Mouse (Mus musculus) right cerebral cortex, postnatal 10 days (tissue): ENCODE measurements around the gene Gpr155.

Source experiments
- DNase-seq, 2 experiments: peaks; one replicate each; pipeline ENCODE4 v3.0.0; 2021; ENCODE audit warnings: low spot score in 2 of 2

Gpr155 gene

DNA sequence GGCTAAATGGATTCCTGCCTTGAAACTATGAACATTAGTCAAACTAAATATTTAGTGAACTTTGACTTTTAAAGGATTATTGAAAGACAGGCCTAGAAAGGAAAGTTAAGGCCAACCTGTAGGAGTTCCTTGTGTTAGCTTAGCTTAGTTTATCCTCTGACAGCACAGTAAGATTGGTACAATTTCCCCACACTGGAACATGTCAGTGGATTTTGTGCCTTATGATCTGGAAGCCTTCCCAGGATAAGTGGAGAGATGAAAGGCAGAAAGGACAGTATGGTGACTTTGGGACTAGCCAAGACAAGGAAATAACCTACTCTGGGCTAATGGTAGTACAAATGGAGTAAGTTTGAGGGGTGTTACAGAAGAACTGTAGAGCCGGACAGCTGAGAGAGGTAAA, 1.4 kb upstream of the Gpr155 start:
- no peak for DNase-seq

DNA sequence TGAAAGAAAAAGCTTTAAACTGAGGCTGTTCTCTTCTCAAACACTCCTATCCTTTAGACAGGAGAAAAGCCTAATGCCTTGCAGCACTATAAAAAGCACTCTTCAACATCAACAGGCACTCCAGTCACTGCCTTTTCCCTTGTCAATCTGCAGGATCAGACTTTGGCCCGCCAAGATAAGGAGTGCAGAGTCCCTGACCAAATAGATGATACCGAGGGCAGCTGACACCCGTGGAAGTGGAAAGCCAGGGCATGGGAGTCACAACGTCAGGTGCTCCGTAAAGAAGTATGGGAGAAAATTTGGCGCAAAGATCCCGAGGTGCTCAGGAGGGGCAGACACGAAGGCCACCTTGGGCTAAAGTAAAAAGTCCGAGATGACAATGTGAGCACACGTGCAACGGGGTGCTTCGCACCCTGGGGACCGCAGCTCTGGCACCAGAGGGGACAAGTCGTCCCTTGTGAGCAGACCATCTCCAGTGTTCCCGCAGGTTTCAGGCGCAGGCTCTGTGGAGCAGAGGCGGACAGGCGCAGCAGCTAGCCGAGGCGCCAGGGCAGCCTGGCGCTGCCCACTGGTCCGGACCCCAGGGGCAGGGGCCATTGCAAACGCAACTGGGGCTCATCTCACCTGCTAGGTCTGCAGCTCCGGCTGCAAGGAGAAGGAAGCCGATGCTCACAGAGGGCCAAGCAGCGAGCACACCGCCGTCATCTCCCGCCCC, 574 bp downstream of the Gpr155 start:
- DNase-seq: peak; percentile 31 to 35

DNA sequence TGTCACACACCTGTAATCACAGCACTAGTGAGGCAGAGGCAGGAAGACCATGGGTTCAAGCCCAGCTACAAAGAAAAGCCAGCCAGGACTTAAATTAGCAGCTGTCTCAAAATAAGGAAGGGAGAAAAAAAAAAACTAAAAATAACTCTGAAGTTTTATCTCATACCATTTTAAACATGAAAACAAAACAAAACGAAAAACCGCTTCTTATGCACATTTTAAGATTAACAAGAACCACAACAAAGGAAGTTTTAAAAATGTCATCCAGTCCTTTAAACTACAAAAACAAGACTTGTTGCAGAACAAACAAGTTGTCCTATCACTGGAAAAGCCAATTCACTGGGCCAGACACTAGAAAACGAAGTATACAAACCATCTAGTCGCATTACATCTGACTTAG, 1.2 kb downstream of the Gpr155 start:
- DNase-seq: no peak

DNA sequence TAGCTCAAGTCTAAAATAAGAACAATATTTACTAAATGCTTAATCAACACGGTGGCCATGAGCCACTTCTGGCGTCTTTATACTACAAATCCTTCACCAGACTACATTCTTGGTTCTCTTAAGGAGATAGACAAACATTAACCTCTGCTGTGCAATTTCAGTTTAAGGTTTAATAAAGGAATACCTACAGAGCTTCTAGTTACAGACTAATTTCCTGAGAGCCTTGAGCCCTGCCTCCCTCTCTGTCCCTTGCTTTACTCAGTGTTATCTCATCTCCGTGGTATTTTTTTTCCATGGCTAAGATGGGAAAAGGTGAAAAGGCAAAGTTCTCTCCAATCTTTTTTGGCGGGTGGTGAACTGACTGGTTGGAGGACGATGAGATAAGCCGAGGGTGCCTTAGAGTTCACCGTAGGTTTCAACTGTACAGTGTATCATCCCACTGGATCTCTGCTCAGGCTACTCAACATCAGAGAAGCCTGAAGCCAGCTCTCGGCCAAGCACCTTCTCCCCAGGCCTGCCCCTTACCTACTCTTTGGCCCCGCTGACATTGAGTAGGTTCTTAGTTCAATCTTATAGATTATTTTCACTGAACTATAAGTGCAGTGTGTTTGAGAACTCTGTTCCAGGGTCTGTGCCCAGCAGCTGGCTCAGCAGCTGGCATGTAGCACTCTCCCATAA, 5.9 kb downstream of the Gpr155 start:
- DNase-seq: no peak

DNA sequence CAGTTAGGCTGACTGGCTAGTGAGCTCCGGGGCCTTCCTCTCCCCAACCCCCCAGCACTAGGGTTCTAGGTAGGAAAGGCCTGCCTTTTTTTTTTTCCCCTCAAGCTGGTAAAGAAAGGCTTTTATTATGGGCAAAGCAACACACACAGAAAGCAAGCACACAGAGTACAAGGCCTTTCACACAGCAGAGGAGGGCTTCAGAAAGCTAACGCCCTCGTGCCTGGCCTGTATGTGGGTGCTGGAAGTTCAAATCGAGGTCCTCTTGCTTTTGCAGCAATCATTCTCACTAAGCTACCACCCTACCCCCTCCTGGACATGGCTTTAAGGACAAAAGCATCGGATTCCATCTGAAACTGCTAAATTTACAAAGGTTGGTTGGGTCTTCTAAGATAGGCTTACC, 6.7 kb downstream of the Gpr155 start:
- no peak for DNase-seq

DNA sequence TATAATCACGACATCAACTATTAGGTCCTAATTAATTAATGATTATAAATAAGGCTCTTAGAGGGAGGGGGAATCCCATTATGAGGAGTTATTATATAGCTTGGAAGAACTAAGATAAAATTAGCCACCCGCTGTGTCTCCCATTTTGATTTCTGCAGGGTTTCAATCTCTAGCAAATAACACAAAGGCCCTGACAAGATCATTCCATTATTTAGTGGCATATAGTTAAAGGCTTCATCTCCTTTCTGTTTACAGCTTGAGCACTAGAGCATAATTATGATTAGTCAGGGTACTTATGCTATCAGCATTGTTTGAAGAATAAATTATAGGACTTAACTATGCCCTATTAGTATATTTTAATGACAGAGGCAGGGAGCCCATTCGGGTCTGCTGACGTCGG, 8.0 kb downstream of the Gpr155 start:
- DNase-seq: no peak

DNA sequence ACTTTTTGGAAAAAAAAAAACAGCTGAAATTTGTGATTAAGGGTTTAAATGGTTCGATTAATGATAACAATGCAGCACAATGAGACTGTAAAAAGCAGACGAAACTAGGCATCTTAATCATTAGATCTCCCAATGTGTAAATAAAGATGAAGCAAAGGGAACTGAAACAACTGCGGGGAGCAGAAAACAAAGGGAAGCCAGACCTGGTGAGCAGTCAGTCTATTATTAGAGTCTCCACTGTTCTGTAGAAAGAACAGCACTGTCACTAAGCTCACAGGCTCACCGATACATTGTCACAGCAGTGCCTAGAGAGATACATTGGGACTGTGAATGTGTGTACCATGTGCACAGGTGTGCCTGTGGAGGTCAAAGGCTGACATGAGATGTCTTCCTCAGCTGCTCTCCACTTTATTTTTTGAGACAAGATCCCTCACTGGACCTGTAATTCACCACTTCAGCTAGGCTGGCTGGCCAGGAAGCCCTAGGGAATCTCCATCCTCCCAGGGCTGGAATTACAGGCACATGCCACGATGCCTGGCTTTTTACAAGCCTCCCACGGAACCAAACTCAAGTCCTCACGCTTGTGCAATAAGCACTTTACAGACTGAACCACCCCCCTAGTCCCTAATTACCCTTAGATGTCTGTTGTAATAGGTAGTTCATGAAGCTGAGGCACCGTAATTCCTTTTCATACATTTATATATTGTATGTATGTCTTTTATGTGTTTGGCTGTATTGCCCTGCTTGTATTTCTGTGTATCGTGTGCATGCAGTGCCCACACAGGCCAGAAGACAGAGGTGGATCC, 14.6 kb downstream of the Gpr155 start:
- DNase-seq: no peak

DNA sequence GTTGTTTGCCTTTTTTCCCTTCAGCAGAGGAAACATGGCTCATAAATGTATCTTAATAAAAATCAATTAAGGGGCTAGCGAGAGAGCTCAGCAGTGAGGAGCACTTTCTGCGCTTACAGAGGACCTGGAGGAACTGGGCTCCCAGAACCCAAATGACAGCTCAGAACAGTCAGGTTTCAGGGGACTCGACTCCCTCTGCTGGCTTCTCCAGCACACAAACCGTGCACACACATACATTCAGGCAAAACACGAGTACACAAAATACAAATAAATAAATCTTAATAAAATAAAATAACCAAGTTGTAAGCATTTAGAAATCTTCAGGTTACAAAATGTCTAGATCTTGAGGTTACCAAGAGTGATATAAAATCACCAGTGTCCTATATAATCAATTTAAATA, 22.9 kb downstream of the Gpr155 start:
- DNase-seq: no peak

DNA sequence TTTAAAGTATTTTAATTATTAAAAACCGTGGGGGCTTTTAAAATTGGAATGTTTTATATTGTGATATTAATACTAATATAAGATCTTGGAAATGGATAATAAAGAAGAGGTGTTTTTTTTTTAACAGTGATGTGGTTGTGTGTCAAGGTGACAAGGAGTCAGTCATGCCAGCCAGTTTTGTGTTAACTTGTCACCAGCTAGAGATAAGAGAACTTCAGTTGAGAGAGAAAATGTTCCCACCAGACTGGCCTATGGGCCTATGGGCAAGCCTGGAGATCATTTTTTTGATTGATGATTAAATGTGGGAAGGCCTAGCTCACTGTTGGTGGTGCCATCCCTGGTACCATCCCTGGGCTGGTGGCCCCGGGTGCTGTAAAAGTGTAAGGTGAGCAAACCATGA, 25.8 kb downstream of the Gpr155 start:
- no peak for DNase-seq

DNA sequence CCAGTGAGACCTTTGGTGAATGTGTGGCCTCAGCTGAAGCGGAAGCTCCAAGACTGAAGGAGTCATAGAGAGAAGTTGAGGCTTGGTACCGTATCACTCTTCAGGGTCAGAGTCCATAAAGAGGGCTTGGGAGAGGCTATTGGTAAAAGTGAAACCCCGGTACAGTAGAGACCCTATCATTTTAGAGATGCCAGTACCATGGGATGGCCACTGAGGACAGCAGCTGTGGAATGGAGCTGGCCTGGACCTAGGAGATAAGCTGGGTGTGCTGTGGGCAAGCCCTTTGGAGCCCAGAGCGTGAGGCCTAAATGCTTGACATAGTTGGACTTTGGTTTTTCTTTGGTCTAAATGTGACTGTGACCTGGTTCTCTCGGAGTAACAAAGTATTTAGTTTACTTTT, 26.4 kb downstream of the Gpr155 start:
- DNase-seq: no peak

DNA sequence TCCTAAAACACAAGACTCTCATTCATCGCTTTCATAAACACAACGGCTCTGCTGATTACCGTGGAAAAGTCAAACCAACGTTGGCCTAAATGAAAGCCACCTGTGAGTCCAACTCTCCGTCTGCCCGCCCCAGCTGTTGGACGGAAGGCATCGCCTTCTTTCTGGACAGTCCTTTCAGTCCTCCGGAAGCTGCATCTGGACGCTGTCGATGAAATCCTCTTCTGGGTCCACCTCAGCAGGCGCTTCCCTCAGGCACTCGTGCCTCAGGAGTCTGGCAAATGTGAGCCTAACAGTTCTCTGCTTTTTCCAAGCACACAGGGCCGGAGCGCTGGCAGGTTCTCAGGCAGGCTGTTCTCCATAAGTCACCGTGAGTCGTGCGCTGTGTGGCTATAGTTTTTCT, 29.4 kb downstream of the Gpr155 start:
- no peak for DNase-seq

DNA sequence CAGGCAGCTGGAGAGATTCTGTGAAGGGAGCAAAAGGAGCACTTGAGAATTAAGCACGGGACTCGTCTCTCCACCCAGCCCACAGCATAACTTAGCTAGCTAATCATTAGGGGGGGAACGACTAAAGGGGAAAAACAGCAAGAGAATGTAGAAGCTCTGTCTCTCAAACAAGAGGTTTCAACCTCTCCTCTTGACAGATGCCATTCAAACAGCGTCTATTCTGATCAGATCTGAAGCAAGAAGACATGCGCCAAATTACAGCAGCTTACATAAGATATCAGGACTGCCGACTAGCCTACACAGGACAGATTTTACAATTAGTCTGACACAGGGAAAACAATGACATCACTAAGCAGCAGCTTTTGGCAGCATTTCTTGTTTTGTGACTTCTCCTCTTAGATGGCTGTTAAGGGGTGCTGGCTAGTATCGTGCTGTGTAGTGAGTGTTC, 34.4 kb downstream of the Gpr155 start:
- no peak for DNase-seq

DNA sequence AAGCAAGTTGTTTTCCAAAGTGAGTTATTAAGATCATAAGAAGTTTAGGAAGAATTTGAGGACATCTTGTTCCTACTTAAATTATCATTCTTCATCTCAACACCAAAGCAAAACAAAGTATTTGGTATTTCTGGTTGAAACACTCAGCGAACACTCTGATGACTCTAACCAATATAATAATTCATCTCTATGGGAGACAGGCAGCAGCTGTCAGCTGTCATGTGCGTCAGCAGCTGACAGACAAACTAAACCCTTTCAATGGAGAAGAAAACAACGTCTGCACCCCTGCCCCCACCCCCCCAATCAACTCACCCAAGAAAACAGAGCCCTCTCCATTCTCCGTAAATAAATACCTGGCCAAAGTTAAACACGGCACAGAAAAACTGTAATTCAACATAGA, 34.9 kb downstream of the Gpr155 start:
- DNase-seq: no peak

DNA sequence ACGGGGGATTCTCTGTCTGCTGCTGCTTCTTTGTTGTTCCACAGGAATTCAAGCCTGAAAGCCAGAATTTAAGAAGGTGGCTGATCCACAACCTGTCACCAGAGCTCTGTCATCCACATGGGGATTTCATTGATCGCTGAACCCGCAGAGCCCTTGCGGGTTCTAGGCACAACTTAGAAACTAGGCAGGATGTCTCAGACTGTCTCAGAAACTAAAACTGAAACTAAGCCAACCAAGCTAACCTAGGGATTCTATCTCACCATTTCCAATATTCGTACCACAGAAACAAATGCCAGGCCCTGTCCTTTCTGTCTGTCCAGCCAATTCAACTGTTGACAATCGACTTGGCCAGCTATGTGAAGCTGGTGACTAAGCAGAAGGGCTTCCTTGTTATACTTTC, 38.2 kb downstream of the Gpr155 start:
- no peak for DNase-seq

DNA sequence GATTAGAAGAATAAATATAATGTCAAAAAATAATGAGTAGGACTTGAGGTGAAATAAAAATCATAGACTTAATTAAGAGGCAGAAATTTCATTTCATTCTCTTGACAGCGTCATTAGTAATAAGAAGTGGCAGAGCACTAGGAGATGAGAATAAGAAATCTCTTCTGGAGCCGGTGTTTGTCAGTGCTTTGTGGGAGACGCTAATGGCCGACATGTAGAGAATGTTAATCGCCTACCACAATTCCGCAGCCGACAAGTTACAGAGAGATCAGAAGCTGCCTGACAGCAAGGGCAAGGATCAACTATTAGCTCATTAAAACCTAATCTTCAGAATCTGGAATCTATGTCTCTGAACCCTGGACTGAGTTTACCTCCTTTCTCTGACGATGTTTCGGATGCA, 38.6 kb downstream of the Gpr155 start:
- no peak for DNase-seq

DNA sequence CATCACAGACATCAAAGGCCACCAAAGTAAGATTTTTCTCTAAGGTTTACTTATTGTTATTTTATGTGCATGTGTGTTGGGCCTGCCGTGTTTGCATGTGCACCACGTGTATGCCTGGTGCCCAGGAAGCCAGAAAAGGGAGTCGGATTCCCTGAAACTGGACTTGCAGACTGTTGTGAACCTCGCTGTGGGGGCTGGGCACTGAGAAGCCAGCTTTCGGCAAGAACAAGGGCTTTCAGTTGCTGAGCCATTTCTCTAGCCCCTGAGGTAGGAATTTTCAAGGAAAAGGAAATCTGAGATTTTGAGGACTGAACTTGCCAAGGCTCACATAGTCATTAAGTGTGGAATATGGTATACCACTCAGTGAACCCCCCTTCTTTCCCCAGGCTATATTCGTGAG, 39.2 kb downstream of the Gpr155 start:
- DNase-seq: no peak

DNA sequence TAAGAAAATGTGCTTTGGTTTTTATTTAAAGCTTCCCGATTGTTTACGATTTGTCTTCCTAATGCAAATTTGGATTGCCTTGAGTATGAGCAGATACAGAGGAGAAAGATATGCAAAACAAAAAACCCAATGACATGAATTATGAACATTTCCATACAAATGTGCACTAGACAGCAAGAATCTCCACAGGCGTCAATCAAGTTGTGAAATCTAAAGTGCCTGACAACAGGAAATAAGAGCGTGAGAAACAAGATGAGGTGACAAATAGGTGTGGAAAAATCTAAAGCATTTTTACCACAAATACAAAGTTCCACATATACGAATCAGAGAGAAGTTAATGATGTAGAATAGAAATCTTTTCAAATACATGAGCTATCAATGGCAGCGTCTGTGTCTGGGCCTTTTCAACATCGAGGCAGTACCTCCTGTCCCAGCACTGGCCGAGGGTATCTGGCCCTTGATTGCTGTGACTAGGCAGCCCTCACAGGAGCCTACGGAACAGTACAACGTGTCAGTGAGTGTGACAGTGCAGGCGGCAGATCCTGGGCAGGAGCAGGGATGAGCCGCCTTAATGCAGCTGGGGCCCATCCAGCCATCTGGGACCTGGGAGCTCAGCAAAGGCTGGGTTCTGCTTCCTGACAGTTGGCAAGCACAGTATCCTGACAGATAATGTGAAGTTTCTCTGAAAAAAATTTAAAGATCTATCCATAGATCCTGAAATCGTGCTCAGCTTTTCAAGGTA, 39.9 kb downstream of the Gpr155 start:
- DNase-seq: peak; percentile 59 to 74

DNA sequence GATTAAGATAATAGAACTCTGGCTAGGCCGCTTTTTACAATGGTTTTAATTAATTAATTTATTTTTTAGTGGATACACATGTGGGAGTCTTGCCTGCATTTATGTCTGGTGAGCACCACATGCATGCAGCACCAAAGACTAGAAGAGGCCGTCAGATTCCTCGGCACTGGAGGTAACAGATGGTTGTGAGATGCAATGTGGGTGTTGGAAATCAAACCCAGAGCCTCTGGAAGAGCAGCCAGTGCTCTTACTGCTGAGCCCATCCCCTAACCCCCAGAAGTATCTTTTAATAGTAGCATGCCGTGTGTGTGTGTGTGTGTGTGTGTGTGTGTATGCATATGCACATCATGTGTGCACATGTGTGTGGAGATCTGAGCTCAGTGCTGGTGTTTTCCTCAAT, 41.2 kb downstream of the Gpr155 start:
- DNase-seq: no peak

DNA sequence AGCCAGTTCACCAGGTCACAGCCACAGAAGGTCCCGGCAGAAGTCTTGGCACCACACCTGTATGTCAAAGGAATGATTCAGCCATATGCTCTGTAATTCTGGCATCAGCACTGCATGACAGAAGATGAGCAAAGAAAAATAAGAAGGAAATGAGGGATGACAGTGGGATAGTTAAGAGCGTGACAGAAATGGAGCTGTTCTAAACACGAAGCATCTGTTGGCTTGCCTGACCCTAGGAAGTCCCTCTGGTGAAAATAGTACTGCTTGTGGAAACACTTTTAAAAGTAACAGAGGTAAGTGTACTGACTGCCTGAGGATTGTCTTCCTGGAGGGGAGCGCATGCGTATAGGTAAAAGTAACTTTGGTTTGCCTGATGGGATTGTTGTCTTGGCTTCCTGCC, 42.7 kb downstream of the Gpr155 start:
- DNase-seq: no peak

DNA sequence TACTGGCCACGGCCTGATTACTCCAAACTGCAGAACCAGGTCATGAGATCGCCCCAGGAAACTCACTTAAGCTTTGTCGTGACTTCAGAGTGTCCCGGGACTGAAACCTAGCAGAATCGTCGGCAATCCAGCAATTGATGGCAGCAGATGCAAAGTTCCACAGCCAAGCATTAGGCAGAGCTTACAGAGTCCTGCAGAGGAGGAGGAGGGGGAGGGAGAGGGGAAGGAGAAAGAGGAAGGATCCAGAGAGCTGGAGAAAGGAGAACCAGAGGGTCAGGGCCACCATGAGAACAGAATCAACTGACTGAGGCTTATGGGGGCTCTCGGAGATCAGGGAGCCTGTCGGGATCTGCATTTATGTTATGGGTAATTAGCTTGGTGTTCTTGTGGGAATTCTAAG, 48.0 kb downstream of the Gpr155 start:
- DNase-seq: no peak

DNA sequence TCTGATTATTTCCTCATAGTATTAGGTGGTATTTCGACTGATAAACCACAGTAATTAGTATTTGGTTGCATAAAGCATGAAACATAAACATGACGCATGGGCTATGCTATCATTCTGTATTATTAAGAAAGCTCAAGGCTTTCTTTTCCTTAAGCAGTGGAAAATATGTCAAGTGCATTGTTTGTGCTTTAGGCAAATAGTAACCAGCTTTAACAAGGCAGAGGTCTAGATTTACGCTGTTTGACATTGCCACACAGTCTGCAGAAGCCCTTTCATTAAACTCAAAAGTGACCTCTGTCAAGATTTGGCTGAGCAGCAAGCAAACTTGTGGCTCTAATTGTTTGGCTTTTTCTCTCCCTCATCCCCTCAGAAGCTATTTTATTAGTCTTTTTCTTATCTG, 50.4 kb downstream of the Gpr155 start:
- no peak for DNase-seq

DNA sequence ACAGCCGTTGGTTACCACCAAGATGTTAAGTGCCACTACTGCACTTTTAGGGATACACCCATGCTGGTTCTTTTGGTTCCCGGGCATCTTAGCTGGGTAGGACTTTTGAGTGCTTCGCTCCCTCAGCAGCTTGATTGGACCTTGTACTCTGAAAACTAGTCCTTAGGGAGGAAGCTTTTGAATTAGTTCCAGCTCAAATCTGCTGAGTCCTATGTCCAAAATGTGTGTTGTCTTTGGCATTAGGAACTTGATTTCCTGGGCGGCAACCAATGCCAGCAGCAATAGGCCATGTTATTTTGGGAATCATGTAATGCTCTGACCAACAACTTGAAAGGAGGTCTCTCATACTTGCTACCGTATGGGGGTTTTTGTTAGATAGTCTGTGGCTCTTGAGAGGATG, 60.5 kb downstream of the Gpr155 start:
- DNase-seq: no peak
